Mouse (Mus musculus) monocyte, adult 2 months (primary cell): Measurements from ENCODE around the gene Cd5.

ENCODE experiments used
- DNase-seq, 2 experiments: peaks; one replicate each; pipeline ENCODE4 v3.0.0; 2022; ENCODE audit warnings: low spot score in 2 of 2, low read depth in 1 of 2

Gene Cd5

GRCm38 (mm10) chr19:10671854-10672417 is 66.9 kb downstream of the Cd5 start:
- DNase-seq, result no peak

GRCm38 (mm10) chr19:10671319-10671718 is 67.5 kb downstream of the Cd5 start:
- no peak for DNase-seq
